Mouse (Mus musculus): ENCODE results near the gene Ngb. TPM values are rescaled to one million over a fixed set of nuclear protein-coding genes. Genes with fewer than 3 reads are reported as not detected.
A peak's percentile ranks its signal among the peaks of the same experiment; 100 is the strongest.

Ngb gene
- total and polyA plus RNA-seq, 3 experiments = 0.49 TPM; not detected in 2

DNA sequence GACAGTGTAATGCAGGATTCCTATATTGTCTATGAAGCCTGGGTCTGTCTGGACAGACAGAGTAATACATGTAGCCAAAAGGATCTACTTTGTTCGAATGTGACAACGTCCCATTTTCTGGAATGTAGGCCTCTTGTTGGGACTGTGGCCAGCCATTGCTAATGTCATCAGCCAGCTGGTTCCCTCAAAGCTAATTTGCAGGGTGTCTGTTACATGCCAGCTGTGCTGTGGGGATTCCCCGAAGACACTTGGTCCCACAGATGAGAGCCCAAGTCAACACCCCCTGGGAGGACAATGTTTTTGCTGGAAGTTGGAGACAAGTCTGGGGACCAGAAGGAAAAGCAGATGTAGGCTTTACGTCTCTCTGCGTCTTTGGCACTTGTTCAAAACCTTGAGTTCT is 35.9 kb downstream of the Ngb start:
- no peaks in the 10 kb centered on the region for H3K4me1 ChIP-seq (ENCODE audit: insufficient read depth, low read depth, low read length)
- H3K27me3 ChIP-seq (ENCODE audit: insufficient read depth, low read length) = peaks cover 23% of the 10 kb centered on the region
- ATAC-seq (ENCODE audit: extremely low read depth, insufficient number of reproducible peaks, low FRiP score, poor library complexity, severe bottlenecking) (no peak), DNase-seq (ENCODE audit: low spot score) (no peak)
- H3K4me3 ChIP-seq (ENCODE audit: low read depth, low read length) = no peak overlapping the region
- no peaks in the 10 kb centered on the region for H3K9me3 ChIP-seq (replicated peaks)
- H3K36me3 ChIP-seq (replicated peaks) = no peaks in the 10 kb centered on the region
- TF ChIP-seq POLR2AphosphoS5 (IDR thresholded peaks at IDR 0.05; ENCODE audit: insufficient replicate concordance, low read depth, low read length) (no peak), GATA1 (IDR thresholded peaks at IDR 0.05; ENCODE audit: borderline replicate concordance, low read length) (no peak), CTCF (IDR thresholded peaks at IDR 0.05; ENCODE audit: low read depth, low read length) (no peak), GATA2 (IDR thresholded peaks at IDR 0.05; ENCODE audit: borderline replicate concordance, low read depth, low read length) (no peak), TAL1 (conservative IDR thresholded peaks at IDR 0.05; ENCODE audit: low read depth, low read length) (no peak)

DNA sequence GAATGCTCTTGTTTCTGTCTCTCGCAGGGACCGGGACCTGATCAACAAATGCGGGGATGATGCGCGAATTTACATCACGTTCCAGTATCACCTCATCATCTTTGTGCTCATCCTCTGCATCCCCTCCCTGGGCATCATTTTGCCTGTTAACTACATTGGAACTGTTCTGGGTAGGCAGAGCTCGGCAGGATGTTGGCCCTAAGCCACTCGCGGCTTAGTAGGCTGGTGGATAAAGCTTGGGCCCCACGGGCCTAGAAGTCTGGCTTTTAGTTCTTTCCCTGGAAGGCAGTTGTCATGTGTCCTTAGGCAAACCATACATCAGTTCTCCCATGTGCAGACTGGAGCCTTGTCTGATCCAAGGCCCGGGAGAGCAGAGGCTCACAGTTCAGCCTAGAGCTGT is 36.9 kb downstream of the Ngb start:
- Histone ChIP-seq H3K4me1 (ENCODE audit: insufficient read depth, low read depth, low read length) (no peaks in the 10 kb centered on the region), H3K27me3 (ENCODE audit: insufficient read depth, low read length) (peaks cover 19% of the 10 kb centered on the region), H3K4me3 (ENCODE audit: low read depth, low read length) (no peak overlapping the region), H3K36me3 (replicated peaks) (no peaks in the 10 kb centered on the region), H3K9me3 (replicated peaks) (no peaks in the 10 kb centered on the region)
- ATAC-seq (ENCODE audit: extremely low read depth, insufficient number of reproducible peaks, low FRiP score, poor library complexity, severe bottlenecking) (no peak), DNase-seq (ENCODE audit: low spot score) (no peak)
- no peak for TF ChIP-seq TAL1 (conservative IDR thresholded peaks at IDR 0.05; ENCODE audit: low read depth, low read length)
- TF ChIP-seq GATA2 (IDR thresholded peaks at IDR 0.05; ENCODE audit: borderline replicate concordance, low read depth, low read length) = no peak
- TF ChIP-seq CTCF (IDR thresholded peaks at IDR 0.05; ENCODE audit: low read depth, low read length) = no peak
- no peak for TF ChIP-seq POLR2AphosphoS5 (IDR thresholded peaks at IDR 0.05; ENCODE audit: insufficient replicate concordance, low read depth, low read length)
- no peak for TF ChIP-seq GATA1 (IDR thresholded peaks at IDR 0.05; ENCODE audit: borderline replicate concordance, low read length)

DNA sequence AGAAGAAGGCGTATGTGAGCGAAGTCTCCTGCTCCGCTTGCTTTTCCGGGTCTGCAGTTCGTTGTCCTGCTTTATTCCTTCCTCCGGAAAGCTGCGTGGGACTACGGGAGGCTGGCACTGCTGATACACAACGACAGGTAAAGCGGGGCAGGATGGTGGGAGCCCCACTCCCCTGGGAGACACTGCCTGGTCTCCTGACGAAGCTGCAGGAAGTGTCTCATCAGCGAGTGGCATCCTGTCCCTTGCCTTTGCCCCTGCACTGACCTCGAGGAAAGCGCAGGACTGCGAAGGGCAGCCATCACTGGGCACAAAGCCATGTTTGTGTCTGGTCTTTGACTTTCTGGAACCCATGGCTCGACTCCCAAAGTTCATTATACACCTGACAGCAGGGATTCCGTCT is 45.3 kb downstream of the Ngb start:
- Histone ChIP-seq H3K9me3 (replicated peaks) (no peaks in the 10 kb centered on the region), H3K4me1 (ENCODE audit: insufficient read depth, low read depth, low read length) (no peaks in the 10 kb centered on the region), H3K36me3 (replicated peaks) (no peaks in the 10 kb centered on the region), H3K27me3 (ENCODE audit: insufficient read depth, low read length) (peaks cover 33% of the 10 kb centered on the region), H3K4me3 (ENCODE audit: low read depth, low read length) (no peak overlapping the region)
- ATAC-seq (ENCODE audit: extremely low read depth, insufficient number of reproducible peaks, low FRiP score, poor library complexity, severe bottlenecking) (no peak), DNase-seq (ENCODE audit: low spot score) (no peak)
- TF ChIP-seq GATA2 (IDR thresholded peaks at IDR 0.05; ENCODE audit: borderline replicate concordance, low read depth, low read length) (no peak), POLR2AphosphoS5 (IDR thresholded peaks at IDR 0.05; ENCODE audit: insufficient replicate concordance, low read depth, low read length) (no peak), GATA1 (IDR thresholded peaks at IDR 0.05; ENCODE audit: borderline replicate concordance, low read length) (no peak), CTCF (IDR thresholded peaks at IDR 0.05; ENCODE audit: low read depth, low read length) (no peak), TAL1 (conservative IDR thresholded peaks at IDR 0.05; ENCODE audit: low read depth, low read length) (no peak)

DNA sequence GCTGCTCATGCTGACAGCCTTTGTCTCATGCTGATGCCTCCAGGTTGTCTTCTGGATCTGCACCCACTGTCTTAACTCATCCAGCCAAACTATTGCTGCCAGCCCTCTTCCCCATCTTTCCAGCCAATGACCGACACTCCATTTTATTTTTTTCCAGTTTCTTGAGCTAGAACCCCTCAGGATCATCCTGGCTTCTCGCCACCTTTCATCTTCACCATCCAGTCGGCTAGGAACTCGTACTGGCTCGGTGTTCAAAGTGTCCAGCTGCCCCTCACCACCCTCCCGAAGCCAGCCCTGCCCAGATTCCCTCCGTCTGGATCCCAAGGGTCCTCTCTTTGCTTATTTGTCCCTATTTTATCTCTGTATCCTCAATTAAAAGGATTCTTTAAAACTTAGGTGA is 47.5 kb downstream of the Ngb start:
- ATAC-seq (ENCODE audit: extremely low read depth, insufficient number of reproducible peaks, low FRiP score, poor library complexity, severe bottlenecking) (no peak), DNase-seq (ENCODE audit: low spot score) (no peak)
- no peaks in the 10 kb centered on the region for H3K4me1 ChIP-seq (ENCODE audit: insufficient read depth, low read depth, low read length)
- no peaks in the 10 kb centered on the region for H3K9me3 ChIP-seq (replicated peaks)
- peaks cover 26% of the 10 kb centered on the region for H3K27me3 ChIP-seq (ENCODE audit: insufficient read depth, low read length)
- no peak overlapping the region for H3K4me3 ChIP-seq (ENCODE audit: low read depth, low read length)
- no peaks in the 10 kb centered on the region for H3K36me3 ChIP-seq (replicated peaks)
- TF ChIP-seq GATA1 (IDR thresholded peaks at IDR 0.05; ENCODE audit: borderline replicate concordance, low read length) (no peak), POLR2AphosphoS5 (IDR thresholded peaks at IDR 0.05; ENCODE audit: insufficient replicate concordance, low read depth, low read length) (no peak)

- Histone ChIP-seq H3K27me3 (ENCODE audit: insufficient read depth, low read length) (peaks cover 31% of the 10 kb centered on the region), H3K36me3 (replicated peaks) (no peaks in the 10 kb centered on the region), H3K9me3 (replicated peaks) (no peaks in the 10 kb centered on the region), H3K4me3 (ENCODE audit: low read depth, low read length) (no peak overlapping the region), H3K4me1 (ENCODE audit: insufficient read depth, low read depth, low read length) (no peaks in the 10 kb centered on the region)
- DNase-seq (ENCODE audit: low spot score) (peak; percentile 84), ATAC-seq (ENCODE audit: extremely low read depth, insufficient number of reproducible peaks, low FRiP score, poor library complexity, severe bottlenecking) (peak; percentile 61; the same call in 1 of the 2 replicates)
- TF ChIP-seq TAL1 (conservative IDR thresholded peaks at IDR 0.05; ENCODE audit: low read depth, low read length) (no peak), CTCF (IDR thresholded peaks at IDR 0.05; ENCODE audit: low read depth, low read length) (peak; percentile 96), GATA2 (IDR thresholded peaks at IDR 0.05; ENCODE audit: borderline replicate concordance, low read depth, low read length) (no peak)
Measured at GRCm38 (mm10) chr12:87052661-87053321, 49.5 kb downstream of the Ngb start.

DNA sequence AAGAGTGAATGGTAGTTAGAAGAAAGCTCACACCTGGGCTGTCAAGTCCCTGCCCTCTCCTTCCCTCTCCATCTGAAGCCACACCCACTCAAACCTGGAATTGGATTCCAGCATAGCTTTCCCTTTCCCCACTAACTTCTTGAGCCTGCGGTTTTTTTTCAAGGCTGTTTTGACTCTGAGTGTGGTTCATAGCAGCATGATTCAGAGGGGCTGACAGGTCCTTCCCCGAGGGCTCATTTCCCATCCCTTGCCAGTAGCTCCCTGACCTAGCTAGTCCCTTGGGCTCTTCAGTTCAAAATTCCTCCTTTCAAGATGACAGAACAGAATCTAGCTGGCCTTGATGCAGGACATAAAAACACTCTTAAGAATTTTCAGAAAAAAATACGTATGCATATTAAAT is 54.8 kb downstream of the Ngb start:
- TF ChIP-seq GATA2 (IDR thresholded peaks at IDR 0.05; ENCODE audit: borderline replicate concordance, low read depth, low read length) = no peak
- TF ChIP-seq POLR2AphosphoS5 (IDR thresholded peaks at IDR 0.05; ENCODE audit: insufficient replicate concordance, low read depth, low read length) = no peak
- TF ChIP-seq GATA1 (IDR thresholded peaks at IDR 0.05; ENCODE audit: borderline replicate concordance, low read length) = no peak
- TF ChIP-seq TAL1 (conservative IDR thresholded peaks at IDR 0.05; ENCODE audit: low read depth, low read length) = no peak
- no peak for TF ChIP-seq CTCF (IDR thresholded peaks at IDR 0.05; ENCODE audit: low read depth, low read length)
- H3K9me3 ChIP-seq (replicated peaks) = no peaks in the 10 kb centered on the region
- peaks cover 11% of the 10 kb centered on the region; the same call in 1 of the 2 replicates for H3K27me3 ChIP-seq (ENCODE audit: insufficient read depth, low read length)
- H3K4me1 ChIP-seq (ENCODE audit: insufficient read depth, low read depth, low read length) = no peaks in the 10 kb centered on the region
- no peak overlapping the region for H3K4me3 ChIP-seq (ENCODE audit: low read depth, low read length)
- DNase-seq (ENCODE audit: low spot score) (no peak), ATAC-seq (ENCODE audit: extremely low read depth, insufficient number of reproducible peaks, low FRiP score, poor library complexity, severe bottlenecking) (no peak)
- no peaks in the 10 kb centered on the region for H3K36me3 ChIP-seq (replicated peaks)

Other genes starting within 250 kb of the Ngb start
- gene Irf2bpl, start 217.7 kb downstream of the Ngb start, total RNA-seq (2014; fragmentation: Nextera tagmentation) = 8.4 and 10.0 TPM in 2 replicates
- gene Irf2bpl, start 217.7 kb downstream of the Ngb start, total RNA-seq (2017) = 8.5 and 11.0 TPM in 2 replicates
- gene Irf2bpl, start 217.7 kb downstream of the Ngb start, polyA plus RNA-seq (2012) = 18.8 and 23.1 TPM in 2 replicates
- gene Cipc, start 155.5 kb downstream of the Ngb start, total RNA-seq (2014; fragmentation: Nextera tagmentation) = 89.5 and 104 TPM in 2 replicates
- gene Cipc, start 155.5 kb downstream of the Ngb start, total RNA-seq (2017) = 70.0 and 75.9 TPM in 2 replicates
- gene Cipc, start 155.5 kb downstream of the Ngb start, polyA plus RNA-seq (2012) = 35.5 and 42.7 TPM in 2 replicates
- gene Zdhhc22, start 112.1 kb downstream of the Ngb start, total RNA-seq (2014; fragmentation: Nextera tagmentation) = not detected in 2 replicates
- gene Zdhhc22, start 112.1 kb downstream of the Ngb start, total RNA-seq (2017) = 0.06 and 0.11 TPM in 2 replicates
- not detected in 2 replicates for gene Zdhhc22, start 112.1 kb downstream of the Ngb start, polyA plus RNA-seq (2012)
- gene Tmem63c, start 81.2 kb downstream of the Ngb start, total RNA-seq (2014; fragmentation: Nextera tagmentation) = not detected in 2 replicates
- not detected in 2 replicates for gene Tmem63c, start 81.2 kb downstream of the Ngb start, total RNA-seq (2017)
- not detected in 2 replicates for gene Tmem63c, start 81.2 kb downstream of the Ngb start, polyA plus RNA-seq (2012)
- gene Gstz1, start 44.6 kb upstream of the Ngb start, total RNA-seq (2014; fragmentation: Nextera tagmentation) = 71.9 and 80.9 TPM in 2 replicates
- 51.5 and 54.2 TPM in 2 replicates for gene Gstz1, start 44.6 kb upstream of the Ngb start, total RNA-seq (2017)
- gene Gstz1, start 44.6 kb upstream of the Ngb start, polyA plus RNA-seq (2012) = 6.6 and 7.2 TPM in 2 replicates
- gene Pomt2, start 45.4 kb upstream of the Ngb start, total RNA-seq (2014; fragmentation: Nextera tagmentation) = 12.7 and 14.0 TPM in 2 replicates
- gene Pomt2, start 45.4 kb upstream of the Ngb start, total RNA-seq (2017) = 10.6 and 11.9 TPM in 2 replicates
- 5.0 and 5.3 TPM in 2 replicates for gene Pomt2, start 45.4 kb upstream of the Ngb start, polyA plus RNA-seq (2012)
- gene Samd15, start 97.2 kb upstream of the Ngb start, total RNA-seq (2014; fragmentation: Nextera tagmentation) = 2.8 and 3.2 TPM in 2 replicates
- gene Samd15, start 97.2 kb upstream of the Ngb start, total RNA-seq (2017) = 1.5 and 2.3 TPM in 2 replicates
- 0.21 TPM in 1 of 2 replicates, not detected in the other for gene Samd15, start 97.2 kb upstream of the Ngb start, polyA plus RNA-seq (2012)
- gene Tmed8, start 97.9 kb upstream of the Ngb start, total RNA-seq (2014; fragmentation: Nextera tagmentation) = 21.6 and 21.8 TPM in 2 replicates
- 30.8 and 32.5 TPM in 2 replicates for gene Tmed8, start 97.9 kb upstream of the Ngb start, total RNA-seq (2017)
- gene Tmed8, start 97.9 kb upstream of the Ngb start, polyA plus RNA-seq (2012) = 1.7 and 2.2 TPM in 2 replicates
- 0.75 TPM in 1 of 2 replicates, not detected in the other for gene Noxred1, start 136.2 kb upstream of the Ngb start, total RNA-seq (2014; fragmentation: Nextera tagmentation)
- gene Noxred1, start 136.2 kb upstream of the Ngb start, total RNA-seq (2017) = 0.11 and 0.58 TPM in 2 replicates
- not detected in 2 replicates for gene Noxred1, start 136.2 kb upstream of the Ngb start, polyA plus RNA-seq (2012)
- gene Vipas39, start 163.7 kb upstream of the Ngb start, total RNA-seq (2014; fragmentation: Nextera tagmentation) = 31.6 and 36.4 TPM in 2 replicates
- gene Vipas39, start 163.7 kb upstream of the Ngb start, total RNA-seq (2017) = 42.4 and 43.1 TPM in 2 replicates
- 1.2 and 1.3 TPM in 2 replicates for gene Vipas39, start 163.7 kb upstream of the Ngb start, polyA plus RNA-seq (2012)
- gene Ahsa1, start 163.9 kb upstream of the Ngb start, total RNA-seq (2014; fragmentation: Nextera tagmentation) = 117 and 144 TPM in 2 replicates
- gene Ahsa1, start 163.9 kb upstream of the Ngb start, total RNA-seq (2017) = 400 and 401 TPM in 2 replicates
- 207 and 209 TPM in 2 replicates for gene Ahsa1, start 163.9 kb upstream of the Ngb start, polyA plus RNA-seq (2012)
- gene Ism2, start 197.2 kb upstream of the Ngb start, total RNA-seq (2014; fragmentation: Nextera tagmentation) = not detected in 2 replicates
- gene Ism2, start 197.2 kb upstream of the Ngb start, total RNA-seq (2017) = 0.05 TPM in 1 of 2 replicates, not detected in the other
- gene Ism2, start 197.2 kb upstream of the Ngb start, polyA plus RNA-seq (2012) = not detected in 2 replicates